Mouse (Mus musculus) stomach, postnatal 0 days (tissue): ENCODE data around the gene Dmd.

Source experiments
- CTCF ChIP-seq: IDR thresholded peaks from 2 replicates; pipeline ENCODE4 v1.5.1; 2016; ENCODE audit warnings: antibody characterized with exemption, low read depth, mild to moderate bottlenecking, moderate library complexity
- EP300 ChIP-seq: optimal IDR thresholded peaks from 2 replicates; pipeline ENCODE3; 2016; ENCODE audit warnings: antibody characterized with exemption

GRCm38 (mm10) chrX:83787406-83787805 is 838.7 kb downstream of the Dmd start:
- TF ChIP-seq EP300 = no peak
- TF ChIP-seq CTCF = peak; percentile 50
